Mouse (Mus musculus): ENCODE measurements around the gene Fip1l1. TPM values are rescaled to one million over a fixed set of nuclear protein-coding genes. Genes with fewer than 3 reads are reported as not detected.

The Fip1l1 gene
- polyA plus RNA-seq, 1 experiment from 2014 or later, result 72.2 TPM

DNA sequence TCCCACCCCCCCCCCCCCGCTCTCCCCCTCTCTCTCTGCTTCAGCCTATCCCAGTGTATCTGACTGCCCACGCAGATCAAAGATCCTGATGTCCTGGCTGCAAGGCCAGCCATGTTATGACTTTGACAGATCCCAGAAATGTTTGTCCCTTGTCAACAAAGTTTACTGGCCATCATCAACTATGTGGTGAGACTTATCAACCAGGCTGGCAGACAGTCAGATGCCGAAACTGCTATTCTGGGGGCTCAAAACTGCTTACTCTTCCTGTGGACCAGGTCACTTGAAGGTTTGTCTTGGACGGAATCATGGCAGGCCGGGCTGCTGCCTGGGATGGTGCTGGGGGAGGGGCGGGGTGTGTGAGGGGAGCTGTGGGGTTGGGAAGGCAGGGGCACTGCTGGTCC, 112.3 kb downstream of the Fip1l1 start:
- Histone ChIP-seq H3K27me3 (no peaks in the 10 kb centered on the region), H3K4me3 (no peak overlapping the region), H3K27ac (replicated peaks) (no peak overlapping the region), H3K9ac (no peak overlapping the region), H3K4me2 (no peak overlapping the region), H3K9me3 (no peaks in the 10 kb centered on the region), H3K4me1 (replicated peaks) (0 out of 2 replicates have a peak, but pooled peaks cover 4% of the 10 kb centered on the region), H3K36me3 (no peaks in the 10 kb centered on the region)
- 74% methylated on average over 5 of the region's 6 CpGs for WGBS
- ATAC-seq (ENCODE audit: low FRiP score, low read depth), result no peak

GRCm38 (mm10) chr5:74648216-74648615, 113.0 kb downstream of the Fip1l1 start:
- Histone ChIP-seq H3K4me2 (no peak overlapping the region), H3K36me3 (no peaks in the 10 kb centered on the region), H3K9ac (no peak overlapping the region), H3K27ac (replicated peaks) (no peak overlapping the region), H3K27me3 (no peaks in the 10 kb centered on the region), H3K4me3 (no peak overlapping the region), H3K9me3 (no peaks in the 10 kb centered on the region), H3K4me1 (replicated peaks) (0 out of 2 replicates have a peak, but pooled peaks cover 4% of the 10 kb centered on the region)
- ATAC-seq (ENCODE audit: low FRiP score, low read depth), result no peak
- 69% methylated on average over 9 of the region's 9 CpGs for WGBS

Other genes with a start within 250 kb of the Fip1l1 start
- gene Scfd2, start 3.7 kb upstream of the Fip1l1 start, polyA plus RNA-seq (2015; fragmentation: Nextera tagmentation; extraction: Ambion mirVana), result 19.6 and 20.7 TPM in 2 replicates
- 10.9 and 11.7 TPM in 2 replicates for gene Lnx1, start 167.5 kb downstream of the Fip1l1 start, polyA plus RNA-seq (2015; fragmentation: Nextera tagmentation; extraction: Ambion mirVana)